Mouse (Mus musculus) CD4-positive, CD25-positive, alpha-beta regulatory T cell, adult 4 months (primary cell): Measurements from ENCODE around the gene Cdh4. TPM values are rescaled to one million over a fixed set of nuclear protein-coding genes. Genes with fewer than 3 reads are reported as not detected.

Experiments
- ATAC-seq: one replicate; pipeline ENCODE4 v1.8.0; 2017
- polyA plus RNA-seq, 2 experiments: library from polyadenylated mRNA; unstranded; fragments of 100-300 nt; shearing (Covaris generic); gene quantifications; one replicate each; pipeline ENCODE4 v1.2.1; 2017

Cdh4 gene
- polyA plus RNA-seq, 2 experiments from 2014 or later, result not detected

DNA sequence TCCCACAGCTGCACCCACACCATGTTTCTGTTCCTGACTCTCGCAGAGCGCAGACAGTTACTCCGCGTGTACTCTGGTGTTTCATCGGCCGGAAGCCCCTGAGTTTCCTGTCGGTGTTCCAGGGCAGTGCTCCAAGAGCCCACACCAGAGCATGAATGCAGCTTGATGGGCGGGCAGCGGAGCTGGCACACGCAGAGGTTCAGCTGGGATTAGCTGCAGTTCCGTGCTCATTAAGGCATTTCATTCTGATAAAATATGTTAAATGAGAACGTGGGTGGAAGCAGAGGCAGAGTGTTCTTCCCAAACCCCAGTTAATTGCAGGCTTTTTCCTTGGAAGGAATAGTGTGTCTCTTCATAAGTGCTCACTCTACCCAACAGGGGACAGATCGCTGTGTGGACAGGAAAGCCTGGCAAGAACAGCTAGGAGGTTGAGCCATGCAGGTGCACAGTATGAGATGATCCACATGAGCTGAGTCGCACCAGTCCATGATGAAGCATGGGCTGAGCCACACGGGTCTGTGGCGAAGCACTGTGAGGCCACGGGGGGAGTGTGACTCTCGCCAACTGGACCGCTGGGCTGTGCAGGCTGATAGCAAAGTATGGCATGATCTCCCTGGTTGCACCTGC is 357.8 kb downstream of the Cdh4 start:
- ATAC-seq, result no peak

DNA sequence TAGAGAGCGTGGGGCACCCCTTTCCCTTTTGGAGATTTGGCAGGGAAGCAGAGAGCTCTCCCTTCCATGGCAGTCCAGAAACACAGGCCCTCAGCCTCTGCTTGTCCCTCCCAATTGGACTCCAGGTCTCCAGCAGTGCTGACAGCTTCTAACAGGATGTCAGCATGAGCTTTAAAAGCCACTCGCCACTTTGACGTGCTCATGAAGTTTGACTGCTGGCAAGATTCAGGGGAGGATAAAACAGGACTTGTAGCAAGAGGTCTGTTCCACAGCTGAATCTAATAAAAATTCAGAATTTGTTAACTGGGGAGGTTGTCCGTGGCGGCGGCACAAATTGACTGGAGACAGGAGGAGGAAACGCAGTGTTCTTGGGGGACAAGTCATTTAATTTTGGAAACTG is 358.8 kb downstream of the Cdh4 start:
- ATAC-seq, result no peak

DNA sequence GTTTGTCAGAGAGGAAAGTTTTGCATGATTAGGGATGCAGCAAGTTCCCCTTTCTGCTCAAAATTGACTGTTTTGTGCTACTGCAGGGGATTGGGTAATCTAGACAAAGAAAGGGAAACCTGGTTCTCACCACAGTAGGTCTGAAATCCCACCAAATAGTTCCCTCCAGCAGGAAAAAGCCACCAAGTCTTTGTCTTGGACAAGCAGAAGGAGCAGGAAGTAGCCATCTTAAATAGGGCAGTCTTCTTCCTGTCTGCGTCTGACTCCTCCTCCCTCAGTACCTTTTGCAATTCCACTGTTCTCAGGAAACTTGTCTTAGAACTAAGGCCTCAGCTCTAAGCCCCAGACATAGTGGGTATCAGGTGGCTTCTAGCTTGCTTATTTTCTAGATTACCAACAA is 360.2 kb downstream of the Cdh4 start:
- no peak for ATAC-seq

DNA sequence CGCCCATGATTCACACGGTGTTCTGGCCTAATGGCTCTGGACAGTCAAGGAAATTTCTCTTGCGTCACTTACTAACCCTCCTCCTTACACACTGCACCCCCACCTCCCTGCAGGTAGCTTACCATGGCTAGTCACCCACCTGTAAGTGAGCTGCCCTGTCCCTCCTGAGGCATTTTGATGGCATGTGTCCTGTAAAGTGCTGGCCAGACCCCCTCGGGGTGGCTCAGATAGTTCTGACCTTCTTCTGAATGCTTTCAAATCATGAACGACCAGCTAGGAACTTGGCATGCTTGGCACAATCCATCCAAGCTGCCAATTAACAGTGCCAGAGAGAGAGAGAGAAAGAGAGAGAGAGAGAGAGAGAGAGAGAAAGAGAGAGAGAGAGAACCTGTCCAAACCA is 368.9 kb downstream of the Cdh4 start:
- ATAC-seq, result no peak

DNA sequence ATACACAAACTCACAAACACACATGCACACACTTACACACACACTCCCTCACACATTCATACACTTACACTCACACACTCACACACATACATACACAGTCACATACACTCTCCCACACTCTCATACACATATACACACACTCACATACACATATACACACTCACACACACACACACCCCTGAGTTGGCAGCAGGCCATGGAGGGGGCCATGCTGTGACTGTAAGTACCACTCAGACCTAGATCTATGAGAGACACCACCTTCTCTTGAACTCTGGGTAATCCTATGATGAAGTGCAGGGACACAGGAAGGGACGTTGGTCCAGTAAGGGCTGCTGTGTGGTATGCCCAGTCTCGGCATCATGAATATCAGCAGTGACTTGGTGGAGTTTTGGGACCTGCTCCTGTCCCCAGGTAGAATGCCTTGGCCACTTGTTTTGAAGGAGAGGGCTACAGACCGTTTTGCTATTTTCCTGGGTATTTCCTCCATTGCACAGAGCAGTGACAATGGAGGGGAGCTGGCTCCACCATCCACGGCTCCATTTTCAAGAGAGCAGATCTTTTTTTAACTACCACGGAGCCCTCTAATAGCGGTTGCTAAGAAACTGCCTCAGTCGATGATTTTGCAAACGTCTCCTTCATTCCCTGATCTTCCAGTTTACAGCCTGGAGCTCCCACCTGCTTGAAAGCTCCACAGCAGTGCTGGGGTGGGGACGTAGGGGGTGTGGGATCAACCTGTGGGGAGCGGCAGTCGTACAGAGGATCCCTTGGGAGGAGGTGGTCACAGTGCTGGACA is 371.0 kb downstream of the Cdh4 start:
- no peak for ATAC-seq

DNA sequence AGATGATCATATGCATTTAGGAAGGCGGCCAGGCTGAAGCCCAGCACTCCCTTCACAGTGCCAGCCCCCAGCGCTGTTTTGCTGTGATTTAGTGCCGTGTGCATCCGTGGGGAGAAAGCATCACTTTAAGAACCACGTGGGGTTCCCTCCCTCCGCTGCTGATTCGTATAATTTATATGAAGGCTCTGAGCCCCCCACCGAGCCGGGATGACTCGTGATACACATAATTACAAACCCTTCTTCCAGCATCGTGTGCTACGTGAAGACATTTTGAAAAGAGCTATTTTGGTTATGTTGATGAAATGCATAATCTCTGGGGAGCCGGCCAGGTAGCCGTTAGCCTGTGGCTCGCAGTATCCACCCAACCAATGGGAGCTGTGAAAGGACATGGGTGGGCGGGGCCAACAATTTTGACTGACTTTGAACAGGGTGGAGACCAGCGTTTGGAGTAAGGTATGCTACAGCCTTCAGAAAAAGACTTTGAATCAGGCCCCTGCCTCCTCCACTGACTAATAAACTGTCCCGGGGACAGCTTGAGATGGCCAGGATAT is 382.6 kb downstream of the Cdh4 start:
- ATAC-seq, result no peak

DNA sequence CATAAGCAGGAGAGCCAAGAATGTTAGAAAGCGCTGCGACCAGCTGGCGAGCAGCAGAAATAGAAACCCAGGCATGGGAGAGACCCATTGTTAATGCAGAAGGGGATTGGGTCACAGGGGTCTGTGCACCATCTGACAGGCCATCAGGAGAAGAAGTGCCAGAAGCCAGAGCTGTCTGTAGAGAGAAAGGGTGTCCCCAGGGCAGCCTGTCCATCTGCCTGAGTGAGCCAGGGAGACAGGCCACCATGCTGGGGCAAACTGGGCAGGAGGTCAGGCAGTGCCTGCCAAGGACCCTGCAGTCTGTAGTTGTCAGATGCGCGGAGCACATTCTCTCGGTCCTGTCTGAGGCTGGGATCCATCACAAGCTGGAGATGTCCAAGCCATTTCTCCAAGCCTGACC is 386.7 kb downstream of the Cdh4 start:
- no peak for ATAC-seq

DNA sequence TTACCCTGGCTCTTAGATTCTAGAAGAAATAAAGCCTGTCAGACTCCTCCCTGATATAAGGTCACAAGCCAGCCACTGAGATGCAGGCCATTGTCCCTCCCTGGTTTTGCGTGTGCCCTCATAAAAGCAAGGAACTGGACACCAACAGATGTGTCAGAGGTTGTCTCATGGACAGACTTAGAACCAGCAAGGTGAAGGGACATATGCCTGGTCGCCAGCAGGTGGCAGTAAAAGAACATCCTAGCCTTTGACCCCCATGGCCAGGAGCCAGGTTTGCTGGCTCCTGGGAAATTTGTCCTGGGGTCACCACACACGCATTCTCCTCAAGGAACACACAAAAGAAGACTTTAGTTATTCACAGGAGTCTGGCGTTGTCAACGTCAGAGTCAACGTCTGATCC is 387.7 kb downstream of the Cdh4 start:
- no peak for ATAC-seq

DNA sequence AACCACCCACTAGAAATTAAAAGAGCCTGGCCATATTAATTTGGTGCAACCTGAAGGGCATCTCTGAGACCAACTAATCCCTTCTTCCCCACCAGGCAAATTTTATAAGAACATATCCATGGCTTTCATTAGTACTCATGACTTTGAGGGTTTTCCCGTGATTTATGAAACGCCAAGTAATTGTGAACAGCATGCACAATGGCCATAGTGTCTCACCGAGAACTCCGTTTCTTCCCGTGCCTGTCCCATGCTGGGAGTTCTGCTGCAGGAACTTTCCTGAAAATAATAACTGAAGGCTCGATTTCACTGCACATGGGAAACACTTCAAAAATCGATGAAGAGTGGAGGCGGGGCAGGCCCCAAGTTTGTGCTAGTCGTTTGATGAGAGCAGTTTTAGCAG is 392.7 kb downstream of the Cdh4 start:
- ATAC-seq, result no peak

DNA sequence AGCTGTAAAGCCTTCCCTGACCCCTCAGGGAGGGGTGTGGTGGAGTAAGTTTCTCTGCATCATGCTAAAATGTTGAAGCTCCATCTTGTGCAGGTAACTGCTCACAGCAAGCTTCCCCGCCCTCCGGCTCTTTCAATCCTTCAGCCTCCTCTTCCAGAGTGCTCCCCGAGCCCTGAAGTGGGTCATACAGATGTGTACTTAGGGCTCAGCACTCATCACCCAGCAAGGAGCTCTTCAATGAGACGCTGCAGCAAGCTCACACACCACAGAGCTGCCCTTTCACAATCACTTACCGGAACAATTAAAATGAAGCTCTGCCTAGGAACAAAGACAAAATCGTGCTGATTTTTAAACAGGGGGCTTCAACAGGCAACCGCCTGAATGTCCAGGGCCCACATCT is 393.3 kb downstream of the Cdh4 start:
- ATAC-seq, result no peak

DNA sequence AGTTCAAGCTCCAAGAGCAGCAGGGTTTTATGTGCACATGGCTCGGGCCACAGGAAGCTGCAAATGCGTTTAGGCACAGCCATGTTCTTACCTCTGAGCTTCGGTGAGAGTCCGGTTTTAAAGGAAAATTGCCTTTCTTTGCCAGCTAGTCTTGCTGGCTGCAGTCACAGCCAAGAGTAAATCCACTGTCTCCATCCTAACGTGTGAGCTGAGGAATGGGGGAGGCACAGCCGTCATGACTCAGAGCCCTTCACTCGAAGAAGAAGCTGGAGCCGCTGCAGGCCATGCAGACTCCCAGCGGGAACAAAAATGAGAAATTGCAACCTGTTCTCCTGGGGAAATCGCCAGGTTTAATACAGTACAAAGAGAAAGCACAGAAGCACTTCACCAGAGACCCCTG is 395.0 kb downstream of the Cdh4 start:
- no peak for ATAC-seq

DNA sequence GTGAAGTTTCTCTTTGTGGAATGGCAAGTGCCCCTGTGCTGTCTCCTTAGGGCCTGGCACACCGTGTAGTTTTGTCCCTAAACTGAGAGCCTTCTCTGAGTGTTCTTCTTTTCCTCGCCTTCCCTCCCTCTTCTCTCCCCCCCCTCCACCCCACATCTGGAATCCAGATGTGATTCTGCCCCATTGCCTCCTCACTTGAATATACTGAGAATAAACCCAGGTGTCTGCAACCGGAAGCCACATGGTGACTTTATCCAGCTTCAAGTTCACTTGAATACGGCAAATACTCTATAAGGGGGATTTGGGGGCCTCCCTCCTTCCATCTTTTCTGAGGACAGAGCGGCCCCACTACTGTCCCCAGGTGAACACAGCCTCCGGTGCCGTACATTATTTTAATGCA is 395.8 kb downstream of the Cdh4 start:
- ATAC-seq, result no peak

DNA sequence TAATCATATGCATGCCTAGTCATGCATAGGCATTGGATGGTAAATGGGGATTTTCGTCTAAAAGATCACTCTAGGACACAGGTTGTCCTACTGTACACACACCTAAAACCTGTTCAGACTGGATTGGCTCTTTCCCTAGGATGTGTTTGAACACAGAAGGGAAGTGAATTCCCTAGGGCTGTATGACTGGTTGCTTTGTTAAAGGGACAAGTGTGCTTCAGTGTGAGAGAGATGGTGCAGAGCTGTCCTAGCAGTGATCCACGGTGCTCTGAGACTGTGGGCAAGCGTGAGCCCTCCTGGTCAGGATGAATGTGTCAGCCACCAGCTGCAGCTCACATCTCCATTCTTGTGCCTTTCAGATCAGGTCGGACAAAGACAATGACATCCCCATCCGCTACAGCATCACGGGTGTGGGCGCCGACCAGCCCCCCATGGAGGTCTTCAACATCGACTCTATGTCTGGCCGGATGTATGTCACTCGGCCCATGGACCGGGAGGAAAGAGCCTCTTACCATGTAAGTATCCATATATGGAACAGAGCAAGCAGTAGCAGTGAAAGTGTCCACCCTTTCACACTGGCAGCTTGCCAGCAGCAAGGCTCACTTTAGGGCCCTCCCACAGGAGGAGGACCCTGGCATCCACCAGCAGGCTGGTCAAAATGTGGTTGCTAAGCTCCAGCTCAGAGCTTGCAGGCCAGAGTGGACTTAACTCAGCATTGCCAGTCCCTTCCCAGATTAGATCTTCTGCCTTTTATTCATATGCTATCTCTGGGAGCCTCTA is 400.6 kb downstream of the Cdh4 start:
- no peak for ATAC-seq

DNA sequence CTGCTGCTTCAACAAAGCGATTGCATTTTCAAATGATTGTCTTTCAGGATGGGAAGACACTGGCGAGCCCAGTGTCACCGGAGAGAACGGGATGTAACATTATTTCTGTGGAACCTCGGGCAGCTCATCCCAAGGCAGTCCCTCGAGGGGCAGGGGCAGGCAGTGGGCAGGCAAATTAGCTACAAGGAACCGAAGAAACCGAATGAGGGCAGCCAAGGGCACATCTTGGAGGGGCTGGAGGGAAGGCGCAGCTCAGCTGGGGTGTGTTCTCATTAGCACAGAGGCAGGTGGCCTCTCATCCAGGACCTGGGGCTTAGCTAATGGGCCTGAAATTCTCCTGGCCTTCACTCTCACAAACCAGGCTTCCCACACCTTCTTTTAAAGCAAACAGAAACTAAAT is 407.5 kb downstream of the Cdh4 start:
- ATAC-seq, result no peak

DNA sequence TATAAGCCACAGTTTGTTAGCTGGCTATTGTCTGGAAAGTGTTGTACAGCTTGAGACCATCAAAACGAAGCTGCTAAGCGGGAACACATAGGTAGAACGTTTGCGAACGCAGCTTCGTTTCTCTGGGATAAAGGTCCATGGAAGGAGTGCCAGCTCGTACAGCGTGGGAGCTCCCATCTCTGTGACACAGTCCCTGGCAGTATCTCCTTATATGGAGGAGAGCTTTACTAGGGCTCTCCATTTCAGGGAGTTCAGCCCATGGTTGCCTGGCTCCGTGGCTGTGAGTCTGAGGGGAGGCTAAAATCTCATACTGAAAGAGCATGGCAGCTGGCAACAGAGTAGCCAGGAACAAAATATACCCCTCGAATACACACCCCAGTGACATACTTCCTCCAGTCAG is 409.9 kb downstream of the Cdh4 start:
- no peak for ATAC-seq

DNA sequence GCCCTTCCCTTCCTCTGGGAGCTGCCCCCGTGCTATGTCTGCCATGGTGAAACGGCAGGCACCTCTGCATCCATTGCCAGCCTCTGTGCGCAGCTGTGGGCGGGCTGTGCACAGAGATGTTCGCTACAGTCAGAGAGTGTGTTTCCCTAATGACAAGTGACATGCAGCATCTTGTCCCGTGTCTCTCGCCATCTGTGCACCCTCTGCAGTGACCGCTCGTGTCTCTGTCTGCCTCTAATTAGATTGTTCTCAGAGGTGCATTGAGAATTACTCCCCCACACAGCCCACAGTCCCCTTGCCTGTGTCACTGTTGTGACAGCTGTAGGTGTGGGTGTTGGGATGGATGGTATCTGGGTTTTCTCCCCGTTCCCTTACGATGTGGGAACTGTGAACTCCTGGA is 410.6 kb downstream of the Cdh4 start:
- ATAC-seq, result no peak

DNA sequence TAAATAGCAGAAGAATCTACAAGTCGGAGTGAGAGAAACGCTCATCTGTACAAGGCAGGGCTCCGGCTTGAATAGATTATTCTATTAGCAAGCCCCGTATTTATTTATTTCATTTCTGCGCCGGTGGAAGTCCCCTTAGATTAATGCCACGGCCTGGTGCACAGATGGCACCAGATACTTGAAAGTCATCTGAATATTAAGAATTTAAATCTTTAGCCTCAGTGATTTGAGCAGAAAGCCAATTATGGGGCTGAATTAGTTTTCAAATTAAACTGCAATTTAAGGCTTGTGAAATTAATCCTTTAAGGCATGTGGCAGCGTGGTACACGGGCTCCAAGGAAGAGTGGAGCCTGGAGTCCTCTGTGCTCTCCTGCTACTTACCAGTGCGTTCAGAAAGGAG is 411.7 kb downstream of the Cdh4 start:
- no peak for ATAC-seq

DNA sequence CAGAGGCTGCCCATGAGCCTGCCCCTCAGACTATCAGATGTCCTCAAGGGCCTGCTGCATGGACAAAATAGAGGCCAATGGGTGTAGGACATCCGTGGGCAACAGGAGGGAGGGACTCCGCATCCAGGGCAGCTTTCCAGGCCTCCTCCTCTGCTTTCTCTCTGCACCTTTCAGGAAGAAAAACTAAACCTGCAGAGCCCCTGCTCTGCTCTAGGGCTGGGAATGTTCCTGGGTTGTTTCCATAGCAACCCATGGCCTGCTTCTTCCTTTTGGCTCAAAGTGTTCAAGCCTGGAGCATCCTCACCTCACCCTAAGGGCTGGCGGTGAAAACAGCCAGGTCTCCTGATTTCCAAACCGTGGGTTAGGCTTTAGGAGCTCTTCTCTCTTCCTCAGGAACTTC is 414.9 kb downstream of the Cdh4 start:
- ATAC-seq, result no peak

DNA sequence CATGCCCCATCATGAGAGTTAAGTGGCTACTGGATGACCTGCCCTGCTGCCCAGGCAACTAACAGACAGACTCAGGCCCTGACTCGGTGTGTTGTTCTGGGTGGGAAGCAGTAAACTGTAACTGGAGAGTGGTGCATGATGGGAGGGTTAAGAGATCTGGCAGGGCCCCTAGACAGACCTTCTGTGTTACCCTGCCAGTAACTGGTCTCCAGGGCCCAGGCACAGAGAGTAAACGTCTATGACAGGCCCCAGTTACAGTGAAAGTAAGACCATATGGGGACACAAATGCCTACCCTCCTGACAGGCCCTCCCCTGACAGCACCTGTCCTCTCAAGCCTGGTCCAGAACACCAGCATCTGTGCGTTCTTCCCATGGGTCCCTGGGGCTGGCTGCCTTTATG is 420.4 kb downstream of the Cdh4 start:
- ATAC-seq, result no peak

DNA sequence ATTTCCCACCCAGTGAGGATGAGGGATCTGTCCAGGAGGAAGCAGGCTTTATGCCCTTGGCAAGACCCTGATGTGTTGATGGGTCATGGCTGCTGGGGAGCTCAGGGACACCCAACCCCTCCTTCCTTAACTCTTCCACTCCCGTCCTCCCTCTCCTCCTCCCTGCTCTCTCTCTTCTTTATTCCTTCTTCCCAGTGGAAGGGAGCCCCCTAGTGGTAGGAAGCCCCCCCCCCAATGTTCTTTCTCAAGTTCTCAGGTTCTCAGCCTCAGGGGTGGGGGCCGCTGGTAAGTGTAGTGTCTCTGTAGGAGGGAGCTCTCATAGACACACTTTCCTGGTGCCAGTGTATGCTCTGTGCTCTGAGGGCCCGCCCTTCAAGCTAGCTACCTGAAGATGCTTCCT is 421.0 kb downstream of the Cdh4 start:
- no peak for ATAC-seq

DNA sequence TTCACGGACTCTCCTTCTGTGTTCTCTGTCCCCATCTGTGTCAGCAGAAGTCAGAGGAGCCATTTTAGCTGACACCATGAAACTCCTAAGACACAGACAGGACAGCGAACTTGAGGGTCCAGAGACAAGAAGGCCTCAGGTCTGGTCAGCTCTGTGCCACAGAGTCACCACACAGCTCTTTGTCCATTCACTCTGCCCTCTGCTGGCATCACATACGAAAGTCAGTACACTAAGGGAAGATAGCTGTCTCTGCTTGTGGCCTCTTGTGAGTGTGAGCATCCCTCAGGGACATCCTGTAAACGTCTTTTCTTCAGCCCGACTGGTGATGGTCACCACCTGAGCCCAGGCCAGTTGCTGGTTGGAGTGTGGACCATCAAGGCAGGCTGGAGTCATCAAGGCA is 422.9 kb downstream of the Cdh4 start:
- no peak for ATAC-seq

DNA sequence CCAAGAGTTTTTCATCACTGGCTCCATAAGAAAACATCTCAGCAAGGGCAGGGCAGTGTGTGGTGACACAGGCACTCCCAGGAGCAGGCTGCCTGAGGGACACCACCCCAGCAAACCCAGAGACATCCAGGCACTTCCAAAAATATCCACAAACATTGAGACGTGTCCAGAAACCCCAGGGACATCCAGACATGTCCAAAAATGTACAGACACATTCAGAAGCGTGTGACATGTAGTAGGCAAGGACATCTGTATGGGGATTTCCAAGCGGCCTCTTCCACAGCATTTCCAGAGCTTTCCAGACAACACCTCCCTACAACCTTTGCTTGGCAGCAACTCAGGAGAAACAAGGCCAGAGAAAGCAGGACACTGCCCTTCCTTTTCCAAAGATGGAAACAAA is 425.4 kb downstream of the Cdh4 start:
- no peak for ATAC-seq

DNA sequence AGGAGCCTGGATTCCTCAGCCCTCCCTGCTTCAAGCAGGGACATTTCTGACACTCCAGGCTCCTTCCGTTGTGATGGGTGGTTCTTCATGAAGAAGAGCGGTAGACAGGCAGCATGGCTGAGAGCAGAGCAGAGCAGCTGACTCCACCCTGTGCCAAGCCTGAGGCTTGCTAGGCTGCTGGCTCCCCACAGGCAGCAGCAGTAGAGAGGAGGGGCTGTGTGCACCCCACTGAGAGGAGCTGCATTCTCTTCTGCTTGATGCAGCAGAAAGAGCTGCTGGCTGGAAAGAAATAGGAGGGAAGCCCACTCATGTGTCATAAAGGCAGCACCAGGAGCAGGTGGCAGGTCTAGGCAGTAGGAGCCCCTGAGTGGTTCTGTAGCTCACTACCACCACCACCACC is 427.6 kb downstream of the Cdh4 start:
- no peak for ATAC-seq

DNA sequence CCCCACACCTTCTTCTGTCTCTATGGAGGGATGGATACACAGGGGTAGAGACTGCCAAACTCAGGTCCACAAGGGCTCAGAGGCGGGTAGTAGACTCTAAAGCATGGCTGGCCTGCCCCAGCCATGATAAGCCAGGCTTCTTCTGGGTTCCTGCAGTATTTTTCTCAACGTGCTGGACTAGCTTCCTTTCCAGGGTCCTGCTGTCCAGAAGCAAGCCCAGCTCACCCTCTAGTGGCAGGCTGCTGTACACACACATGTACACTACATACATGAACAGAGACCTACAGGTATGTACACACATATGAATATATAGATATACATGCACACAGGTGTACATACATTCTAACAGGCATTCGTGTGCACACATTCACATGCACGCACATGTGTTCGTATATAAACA is 430.5 kb downstream of the Cdh4 start:
- no peak for ATAC-seq
